Mouse (Mus musculus) hindbrain, embryonic 15.5 days (tissue): ENCODE data around the gene Myo15. TPM values are rescaled to one million over a fixed set of nuclear protein-coding genes. Genes with fewer than 3 reads are reported as not detected.

Source experiments
- ATAC-seq: fragments of 200-750 bp; cut with Nextera tagmentation; 2 replicates; pipeline ENCODE4 v1.8.0; 2017; ENCODE audit warnings: low read depth, moderate number of reproducible peaks, moderate TSS enrichment; ENCODE audit not compliant: low FRiP score
- H3K27ac ChIP-seq: fragments of 300-500 bp; sonication (generic); replicated peaks from 2 replicates; pipeline ENCODE4 v1.5.1; 2015; ENCODE audit warnings: mild to moderate bottlenecking, inconsistent platforms
- H3K27me3 ChIP-seq: fragments of 300-500 bp; sonication (generic); 2 replicates; pipeline ENCODE4 v1.6.1; 2015; ENCODE audit warnings: control low read depth, inconsistent platforms
- H3K36me3 ChIP-seq: fragments of 300-500 bp; sonication (generic); 2 replicates; pipeline ENCODE4 v1.6.1; 2015; ENCODE audit warnings: control low read depth, inconsistent platforms
- H3K4me1 ChIP-seq: fragments of 300-500 bp; sonication (generic); replicated peaks from 2 replicates; pipeline ENCODE4 v1.6.1; 2015; ENCODE audit warnings: control low read depth, inconsistent platforms
- H3K4me2 ChIP-seq: fragments of 300-500 bp; sonication (generic); 2 replicates; pipeline ENCODE4 v1.6.1; 2015; ENCODE audit warnings: moderate library complexity, mild to moderate bottlenecking, inconsistent platforms
- H3K4me3 ChIP-seq: fragments of 300-500 bp; sonication (generic); 2 replicates; pipeline ENCODE4 v1.5.1; 2015; ENCODE audit warnings: mild to moderate bottlenecking, inconsistent platforms
- H3K9ac ChIP-seq: fragments of 300-500 bp; sonication (generic); 2 replicates; pipeline ENCODE4 v1.6.1; 2015; ENCODE audit warnings: inconsistent platforms
- H3K9me3 ChIP-seq: fragments of 300-500 bp; sonication (generic); 2 replicates; pipeline ENCODE4 v1.6.1; 2016; ENCODE audit warnings: control low read depth, inconsistent platforms
- WGBS: fragments of 180-500 bp; shearing (Covaris S2); methylation state at CpG from one replicate; pipeline ENCODE4 v1.1.7; 2015; 5-methylcytosine and 5-hydroxymethylcytosine counted together
- polyA plus RNA-seq: library from polyadenylated mRNA; unstranded; fragments of >200 nt; fragmentation: Nextera tagmentation; extraction: Ambion mirVana; gene quantifications from 2 replicates; pipeline ENCODE4 v1.2.1, GENCODE M21; 2015

The Myo15 gene
- polyA plus RNA-seq, 1 experiment from 2014 or later, result 0.19 TPM

DNA sequence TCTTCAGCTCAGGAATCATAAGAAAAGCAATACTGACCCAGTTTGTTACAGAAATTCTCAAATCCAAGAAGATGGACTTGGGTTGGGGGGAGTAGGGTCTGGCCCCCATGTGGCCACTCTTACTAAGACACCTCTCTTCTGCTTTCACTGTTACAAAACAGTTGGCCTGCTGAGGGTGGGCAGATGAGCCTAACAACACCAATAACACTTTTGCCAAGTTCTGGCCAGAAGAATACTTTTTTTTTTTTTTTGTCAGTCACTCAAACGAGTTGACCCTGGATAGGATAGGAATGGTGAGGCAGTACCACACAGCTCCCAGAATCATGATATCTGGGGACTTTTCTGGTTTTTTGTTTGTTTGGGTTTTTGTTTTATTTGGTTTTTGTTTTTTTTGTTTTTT, 42.8 kb downstream of the Myo15 start:
- Histone ChIP-seq H3K4me1 (peaks cover 14% of the 10 kb centered on the region), H3K27me3 (peaks cover 24% of the 10 kb centered on the region), H3K27ac (no peak overlapping the region), H3K9ac (no peak overlapping the region), H3K4me3 (no peak overlapping the region), H3K36me3 (no peaks in the 10 kb centered on the region), H3K4me2 (no peak overlapping the region), H3K9me3 (no peaks in the 10 kb centered on the region)
- ATAC-seq, result no peak
- WGBS, result 81% methylated on average over 1 of the region's 1 CpGs

DNA sequence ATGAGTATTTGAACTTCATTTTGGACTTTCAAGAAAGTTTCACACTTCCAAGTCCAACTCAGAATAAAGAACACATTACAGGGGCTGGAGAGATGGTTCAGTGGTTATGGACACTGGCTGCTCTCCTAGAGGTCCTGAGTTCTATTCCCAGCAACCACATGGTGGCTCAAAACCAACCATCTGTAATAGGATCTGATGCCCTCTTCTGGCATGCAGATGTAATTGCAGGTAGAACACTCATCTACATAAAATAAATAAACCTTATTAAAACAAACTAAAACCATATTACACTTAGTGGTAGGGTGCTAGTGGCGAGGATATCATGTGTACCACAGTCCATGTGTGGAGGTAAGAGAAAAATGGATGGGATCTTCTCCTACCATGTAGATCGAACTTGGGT, 43.4 kb downstream of the Myo15 start:
- Histone ChIP-seq H3K27ac (no peak overlapping the region), H3K36me3 (no peaks in the 10 kb centered on the region), H3K4me3 (no peak overlapping the region), H3K9me3 (no peaks in the 10 kb centered on the region), H3K4me2 (no peak overlapping the region), H3K9ac (no peak overlapping the region), H3K4me1 (peaks cover 14% of the 10 kb centered on the region), H3K27me3 (peaks cover 24% of the 10 kb centered on the region)
- 81% methylated on average over 2 of the region's 2 CpGs for WGBS
- ATAC-seq, result no peak

DNA sequence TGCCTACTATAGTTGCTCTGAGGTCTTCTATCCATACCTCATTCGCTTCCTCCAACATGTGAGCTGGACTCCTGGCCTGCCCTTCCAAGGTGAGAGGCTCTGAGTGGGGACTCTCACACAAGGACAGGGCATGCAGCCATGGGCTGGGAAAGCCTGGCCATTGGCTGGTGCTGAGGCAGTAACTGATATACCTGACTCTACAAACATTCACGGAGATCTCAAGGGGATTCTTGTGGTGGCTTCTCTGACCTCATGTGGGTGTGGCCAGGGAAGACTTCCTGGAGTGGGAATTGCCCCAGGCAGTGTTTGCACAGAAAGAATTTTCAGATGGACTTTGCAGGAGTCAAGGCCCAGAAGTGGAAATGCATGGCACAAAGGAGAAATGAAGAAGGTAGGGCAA, 45.8 kb downstream of the Myo15 start:
- H3K27me3 ChIP-seq, result peaks cover 11% of the 10 kb centered on the region

DNA sequence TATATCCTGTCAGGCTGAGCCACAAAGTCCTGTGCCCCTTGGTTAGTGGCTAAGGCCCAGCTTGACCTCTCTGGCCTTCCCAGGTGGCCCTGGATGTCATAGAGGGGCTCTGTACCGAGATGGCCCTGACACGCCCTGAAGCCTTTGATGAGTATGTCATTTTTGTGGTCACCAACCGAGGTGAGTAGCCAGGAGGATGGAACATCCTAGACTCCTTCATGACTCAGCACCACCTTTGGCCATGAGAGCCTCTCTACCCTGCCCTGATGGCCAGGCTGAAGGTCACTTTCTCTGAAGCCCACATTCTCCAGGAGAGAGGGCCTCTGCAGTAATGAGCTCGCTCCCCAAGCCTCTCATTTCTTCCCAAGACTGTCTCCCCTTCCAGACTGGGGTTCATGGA, 49.2 kb downstream of the Myo15 start:
- no peak overlapping the region for H3K27ac ChIP-seq
- no peak for ATAC-seq
- no peaks in the 10 kb centered on the region for H3K36me3 ChIP-seq
- H3K4me1 ChIP-seq, result no peaks in the 10 kb centered on the region
- no peak overlapping the region for H3K9ac ChIP-seq
- H3K4me3 ChIP-seq, result no peak overlapping the region
- H3K9me3 ChIP-seq, result no peaks in the 10 kb centered on the region
- H3K4me2 ChIP-seq, result no peak overlapping the region
- 80% methylated on average over 4 of the region's 4 CpGs for WGBS
- no peaks in the 10 kb centered on the region for H3K27me3 ChIP-seq

More for the DNA sequence above, 45.8 kb downstream of the Myo15 start:
- 80% methylated on average over 2 of the region's 2 CpGs for WGBS
- no peak for ATAC-seq
- Histone ChIP-seq H3K27ac (no peak overlapping the region), H3K9ac (no peak overlapping the region), H3K4me3 (no peak overlapping the region), H3K4me2 (no peak overlapping the region), H3K9me3 (no peaks in the 10 kb centered on the region), H3K36me3 (no peaks in the 10 kb centered on the region), H3K4me1 (no peaks in the 10 kb centered on the region; the same call in 1 of the 2 replicates)

DNA sequence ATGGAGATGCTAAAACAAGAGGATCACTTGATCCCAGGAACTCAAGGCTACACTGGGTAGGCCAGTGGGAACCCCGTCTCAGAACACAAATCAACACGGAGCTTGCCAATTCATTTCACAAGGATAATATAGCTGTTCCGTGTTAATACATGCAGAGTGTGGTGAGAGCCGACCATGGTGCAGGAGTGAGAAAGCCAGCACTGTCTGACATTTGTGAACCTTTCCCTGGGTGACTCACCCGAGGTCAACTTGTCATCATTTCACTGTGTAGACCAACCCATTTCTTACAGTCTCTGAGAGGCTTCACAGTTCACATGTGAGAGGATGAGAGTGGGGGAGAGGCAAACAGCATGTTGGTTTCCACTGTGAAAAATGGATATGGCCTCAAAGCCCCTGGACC, 52.9 kb downstream of the Myo15 start:
- 76% methylated on average over 5 of the region's 5 CpGs for WGBS
- H3K27me3 ChIP-seq, result no peaks in the 10 kb centered on the region
- ATAC-seq, result no peak
- H3K4me1 ChIP-seq, result no peaks in the 10 kb centered on the region
- H3K4me2 ChIP-seq, result no peak overlapping the region
- no peak overlapping the region for H3K27ac ChIP-seq
- no peak overlapping the region for H3K4me3 ChIP-seq
- H3K9me3 ChIP-seq, result no peaks in the 10 kb centered on the region
- no peaks in the 10 kb centered on the region for H3K36me3 ChIP-seq
- no peak overlapping the region for H3K9ac ChIP-seq

DNA sequence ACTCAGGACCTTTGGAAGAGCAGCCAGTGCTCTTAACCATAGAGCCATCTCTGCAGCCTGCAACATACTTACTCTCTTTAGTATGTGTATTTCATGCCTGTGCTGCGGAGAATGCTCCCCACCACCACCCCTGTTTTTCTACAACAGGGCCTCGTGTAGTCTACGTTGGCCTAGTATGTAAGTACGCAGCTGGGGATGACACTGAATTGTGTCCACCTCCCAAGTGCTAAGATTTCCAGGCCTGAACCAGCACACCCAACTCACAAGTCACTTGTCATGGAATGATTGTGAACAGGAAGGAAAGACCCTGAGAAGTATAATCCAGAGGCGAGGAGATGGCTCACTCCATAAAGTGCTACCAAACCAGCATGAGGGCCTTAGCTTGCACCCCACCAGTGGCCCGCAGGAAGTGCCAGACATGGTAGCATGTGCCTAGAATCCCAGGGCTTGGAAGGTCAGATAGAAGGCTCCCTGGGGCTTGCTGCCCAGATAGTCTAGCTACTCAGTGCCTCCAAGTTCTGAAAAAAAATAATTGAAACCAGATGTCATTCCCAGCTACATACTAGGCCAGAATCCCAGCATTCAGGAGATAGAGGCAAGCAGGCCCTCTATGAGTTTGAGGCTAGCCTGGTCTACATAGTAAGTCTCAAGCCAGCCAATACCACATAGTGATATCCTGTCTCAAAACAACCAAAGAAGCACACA, 53.7 kb downstream of the Myo15 start:
- Histone ChIP-seq H3K9me3 (no peaks in the 10 kb centered on the region), H3K36me3 (no peaks in the 10 kb centered on the region), H3K4me3 (no peak overlapping the region), H3K27ac (no peak overlapping the region), H3K4me2 (no peak overlapping the region), H3K9ac (no peak overlapping the region), H3K27me3 (no peaks in the 10 kb centered on the region), H3K4me1 (no peaks in the 10 kb centered on the region)
- ATAC-seq, result no peak
- WGBS, result 93% methylated on average over 6 of the region's 6 CpGs

DNA sequence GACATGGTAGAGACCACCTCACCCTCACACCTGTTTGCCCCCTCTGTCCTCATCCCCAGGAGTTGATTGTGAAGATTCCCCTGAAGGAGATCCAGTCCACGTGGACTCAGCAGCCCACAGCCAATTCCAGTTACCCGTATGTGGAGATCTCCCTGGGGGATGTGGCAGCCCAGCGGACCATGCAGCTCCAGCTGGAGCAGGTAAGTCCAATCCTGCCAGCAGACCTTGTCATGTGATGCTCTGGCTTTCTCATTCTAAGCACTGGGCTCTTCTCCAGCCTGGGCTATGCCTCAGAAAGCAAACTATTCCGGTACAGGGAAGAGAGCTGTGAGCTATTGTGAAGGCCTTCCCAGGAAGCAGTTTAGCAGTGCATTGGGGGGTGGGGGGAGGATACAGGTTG, 57.3 kb downstream of the Myo15 start:
- no peaks in the 10 kb centered on the region for H3K27me3 ChIP-seq
- ATAC-seq, result no peak
- 67% methylated on average over 4 of the region's 4 CpGs for WGBS

DNA sequence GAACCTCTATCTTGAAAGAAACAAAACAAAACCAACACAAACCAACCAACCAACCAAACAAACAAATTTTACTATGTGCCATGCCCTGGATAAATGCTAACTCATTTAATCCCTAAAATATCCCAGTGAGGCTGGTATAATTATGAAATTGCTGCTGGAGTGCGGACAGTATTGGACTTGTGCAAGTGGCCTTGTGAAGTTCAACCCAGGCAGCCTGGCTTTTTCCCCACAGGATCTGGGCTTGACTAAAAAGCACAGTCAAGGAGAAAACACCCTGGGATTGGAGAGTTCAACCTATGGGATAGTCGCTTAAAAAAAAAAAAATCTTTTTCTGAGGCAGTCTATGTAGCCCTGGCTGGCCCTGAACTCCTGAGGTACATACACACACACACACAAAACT, 66.5 kb downstream of the Myo15 start:
- peak overlapping the region; percentile 97 for H3K27ac ChIP-seq

More for the DNA sequence above, 57.3 kb downstream of the Myo15 start:
- no peak overlapping the region for H3K4me2 ChIP-seq
- no peak overlapping the region for H3K4me3 ChIP-seq
- H3K27ac ChIP-seq, result no peak overlapping the region
- H3K9me3 ChIP-seq, result no peaks in the 10 kb centered on the region
- H3K36me3 ChIP-seq, result no peaks in the 10 kb centered on the region
- no peak overlapping the region for H3K9ac ChIP-seq
- H3K4me1 ChIP-seq, result no peaks in the 10 kb centered on the region

DNA sequence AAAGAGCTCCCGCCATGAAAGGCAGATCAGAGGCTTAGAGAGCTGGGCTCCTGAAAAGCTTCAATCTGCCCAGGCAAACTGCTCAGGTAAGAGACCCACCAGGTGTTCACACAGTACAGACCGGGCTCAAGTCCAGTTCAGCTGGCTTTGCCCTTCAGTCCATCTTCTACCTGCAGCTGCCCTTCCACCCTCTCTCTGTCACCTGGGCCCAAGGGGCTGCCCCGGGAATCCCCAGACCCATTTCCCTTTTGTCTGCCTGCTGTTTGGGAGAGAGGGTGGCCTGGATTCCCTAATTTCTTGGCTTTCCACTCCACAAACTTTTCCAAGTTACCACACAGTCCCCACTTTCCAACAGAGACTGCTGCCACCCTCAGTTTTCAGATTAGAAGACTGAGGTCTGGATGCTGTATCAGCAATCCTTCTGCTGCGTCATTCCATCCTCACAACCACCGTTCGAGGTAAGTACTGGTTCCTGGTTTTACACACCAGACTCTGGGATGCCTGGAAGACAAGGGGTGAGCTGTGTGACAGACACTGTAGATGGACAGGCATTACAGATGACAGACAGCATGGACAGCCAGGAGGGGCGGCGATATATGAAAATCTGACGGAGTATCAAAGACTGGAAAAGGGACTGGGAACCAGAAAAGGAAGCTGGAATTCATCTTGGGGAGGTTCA, 67.2 kb downstream of the Myo15 start, which contains the start of gene Alkbh5:
Gene Alkbh5, plus strand, starts transcription at position 202 of the 679 bp plus-strand sequence.
- WGBS, result 16% methylated on average over 9 of the region's 9 CpGs
- peak within 1 kb of the TSS; percentile 98 for H3K4me2 ChIP-seq
- no peaks in the 10 kb centered on the region for H3K27me3 ChIP-seq
- no peaks in the 10 kb centered on the region for H3K9me3 ChIP-seq
- H3K4me3 ChIP-seq, result peak within 1 kb of the TSS; percentile 79
- peaks cover 39% of the 10 kb centered on the region for H3K4me1 ChIP-seq
- H3K27ac ChIP-seq, result peak within 1 kb of the TSS; percentile 97
- no peak for ATAC-seq
- no peaks in the 10 kb centered on the region; the same call in 1 of the 2 replicates for H3K36me3 ChIP-seq
- peak within 1 kb of the TSS; percentile 88 for H3K9ac ChIP-seq

More for the DNA sequence above, 66.5 kb downstream of the Myo15 start:
- WGBS, result 89% methylated on average over 2 of the region's 2 CpGs
- peaks cover 33% of the 10 kb centered on the region for H3K4me1 ChIP-seq
- no peaks in the 10 kb centered on the region for H3K36me3 ChIP-seq
- ATAC-seq, result no peak
- H3K9ac ChIP-seq, result no peak overlapping the region
- H3K27me3 ChIP-seq, result no peaks in the 10 kb centered on the region
- H3K4me3 ChIP-seq, result peak overlapping the region; percentile 79
- no peaks in the 10 kb centered on the region for H3K9me3 ChIP-seq
- H3K4me2 ChIP-seq, result peak overlapping the region; percentile 98

DNA sequence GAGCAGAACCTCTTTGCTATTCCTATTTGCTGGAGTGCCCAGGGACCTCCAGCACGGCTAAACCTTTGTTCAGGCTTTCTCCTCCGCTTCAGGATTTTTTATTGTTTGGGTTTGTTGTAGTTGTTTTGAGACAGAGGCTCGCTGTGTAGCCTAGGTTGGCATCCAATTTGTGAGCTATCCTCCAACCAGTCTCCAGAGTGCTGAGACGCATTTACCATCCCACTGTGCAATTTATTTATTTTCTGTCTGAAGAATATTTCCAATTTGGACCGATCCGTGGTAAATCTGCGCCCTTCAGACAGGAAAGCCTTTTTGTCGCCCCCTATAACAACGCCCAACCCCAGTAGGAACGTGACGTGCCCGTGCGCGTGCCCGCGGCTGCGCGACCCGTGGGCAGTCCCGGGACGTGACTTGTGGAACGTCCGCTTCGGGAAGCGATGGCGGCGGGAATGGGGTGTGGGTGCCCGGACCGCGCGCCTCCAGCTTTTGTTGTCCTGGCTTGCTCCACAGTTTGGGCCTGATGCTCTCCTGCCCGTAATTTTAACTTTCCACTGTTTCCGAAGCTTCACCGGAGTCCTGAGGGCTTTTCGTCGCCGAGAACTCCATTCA, 67.8 kb downstream of the Myo15 start:
- no peaks in the 10 kb centered on the region for H3K9me3 ChIP-seq
- H3K4me2 ChIP-seq, result peak overlapping the region; percentile 98
- under 1% methylated on average over 37 of the region's 37 CpGs for WGBS
- no peaks in the 10 kb centered on the region; the same call in 1 of the 2 replicates for H3K36me3 ChIP-seq
- peak overlapping the region; percentile 97 for H3K27ac ChIP-seq
- peak overlapping the region; percentile 79 for H3K4me3 ChIP-seq
- peak; percentile 80 for ATAC-seq
- no peaks in the 10 kb centered on the region for H3K27me3 ChIP-seq
- H3K9ac ChIP-seq, result peak overlapping the region; percentile 88
- peaks cover 46% of the 10 kb centered on the region for H3K4me1 ChIP-seq

DNA sequence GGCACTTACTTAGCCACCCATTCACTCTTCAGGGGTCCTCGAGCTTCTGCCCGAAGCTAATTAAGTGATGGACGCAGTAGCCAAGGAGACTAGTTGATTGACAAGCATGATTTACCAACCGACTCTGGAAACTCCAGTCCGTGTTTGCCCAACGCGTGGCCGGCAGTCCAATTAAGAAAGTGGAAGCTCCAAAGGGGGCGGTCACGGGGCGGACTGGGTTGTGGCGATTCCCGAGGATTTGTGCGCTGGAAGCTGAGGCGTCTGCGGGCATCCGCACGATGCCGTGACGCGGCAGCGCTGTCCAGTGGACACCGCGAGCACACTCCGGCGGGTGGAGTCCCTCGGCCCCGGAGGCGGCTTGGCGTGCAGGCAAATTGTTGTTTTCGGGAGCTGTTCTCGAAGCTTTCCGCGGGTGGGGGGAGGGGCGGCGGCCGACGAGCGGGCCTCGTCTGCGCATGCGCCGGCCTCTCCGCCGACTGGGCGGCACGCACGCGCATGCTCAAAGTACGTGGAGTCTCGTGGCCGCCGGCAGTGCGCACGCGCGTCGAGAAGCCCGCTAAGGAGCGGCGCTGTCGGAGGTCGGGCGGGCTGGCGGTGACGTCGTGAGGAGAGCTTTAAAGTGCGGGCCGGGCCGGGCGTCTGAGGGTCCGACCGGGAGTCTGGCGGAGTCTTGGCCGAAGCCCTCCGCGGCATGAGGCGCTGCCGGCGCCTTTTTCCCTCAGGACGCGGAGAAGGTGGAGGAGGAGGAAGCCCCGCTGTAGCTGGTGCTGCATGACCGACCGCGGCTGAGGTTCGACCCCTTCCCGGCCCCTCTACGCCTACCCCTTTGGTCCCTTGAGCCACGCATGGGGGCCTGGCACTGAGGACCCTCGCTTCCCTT, 68.6 kb downstream of the Myo15 start:
- no peaks in the 10 kb centered on the region for H3K9me3 ChIP-seq
- peak overlapping the region; percentile 88 for H3K9ac ChIP-seq
- H3K4me1 ChIP-seq, result peaks cover 53% of the 10 kb centered on the region

More for the DNA sequence above, 68.6 kb downstream of the Myo15 start:
- Histone ChIP-seq H3K4me2 (peak overlapping the region; percentile 98), H3K27me3 (no peaks in the 10 kb centered on the region), H3K27ac (peak overlapping the region; percentile 97), H3K36me3 (peaks cover 3% of the 10 kb centered on the region; the same call in 1 of the 2 replicates), H3K4me3 (peak overlapping the region; percentile 79)
- WGBS, result under 1% methylated on average over 90 of the region's 91 CpGs
- peak; percentile 89 for ATAC-seq
